In genomic region chr11:78792465-78792864, GRCm38 (mm10) we compare ENCODE assay signal across 8 mouse cellular contexts. TPM values are rescaled to one million over a fixed set of nuclear protein-coding genes. Genes with fewer than 3 reads are reported as not detected.
DNase-seq lines count a peak whose midpoint lies in the region; ATAC-seq lines count a peak whose summit lies in the region.

No protein-coding gene starts in this region.

- H3K9ac ChIP-seq in kidney, embryonic 14.5 days (ENCODE audit: low read depth, low read length): no peak overlapping the region

- 38% methylated on average over 11 of the region's 11 CpGs for WGBS in kidney, embryonic 14.5 days

- H3K4me2 ChIP-seq in kidney, embryonic 14.5 days (replicated peaks; ENCODE audit: low read depth, low read length): peak overlapping the region; percentile 25

- no peaks in the 10 kb centered on the region for H3K27me3 ChIP-seq in kidney, embryonic 14.5 days (ENCODE audit: control insufficient read depth, insufficient read depth, low read length)

- H3K9me3 ChIP-seq in kidney, embryonic 14.5 days (ENCODE audit: control insufficient read depth, low read length): no peaks in the 10 kb centered on the region

- H3K27ac ChIP-seq in kidney, embryonic 14.5 days (ENCODE audit: low read depth, low read length): no peak overlapping the region

- no peaks in the 10 kb centered on the region for H3K36me3 ChIP-seq in kidney, embryonic 14.5 days (ENCODE audit: control insufficient read depth, insufficient read depth, low read length)

- DNase-seq in kidney, adult 9 months: no peak
- peak; percentile 37 to 78 for DNase-seq in left cerebral cortex, adult 9 months (ENCODE audit: low spot score in 2 of 2)
- no peak for DNase-seq in urinary bladder, postnatal 10 days (ENCODE audit: low spot score)
- no peak for DNase-seq in kidney, postnatal 10 days
- no peak for DNase-seq in cerebellum, postnatal 14 days

- peaks cover 15% of the 10 kb centered on the region for H3K4me1 ChIP-seq in kidney, embryonic 14.5 days (ENCODE audit: control insufficient read depth, insufficient read depth, low read length)

- no peak overlapping the region for H3K4me3 ChIP-seq in kidney, embryonic 14.5 days (ENCODE audit: low read length)

- no peak; the same call in 1 of the 2 replicates for ATAC-seq in kidney, embryonic 14.5 days (ENCODE audit: low FRiP score, low TSS enrichment)
- peak; percentile 92 for ATAC-seq in common myeloid progenitor, adult 5-6 weeks (replicated peaks; ENCODE audit: low read depth, poor library complexity, severe bottlenecking)
- peak; percentile 64; the same call in 1 of the 2 replicates for ATAC-seq in monocyte, adult 5-6 weeks (replicated peaks; ENCODE audit: insufficient number of reproducible peaks, low FRiP score, low TSS enrichment, poor library complexity, severe bottlenecking)

RNA-seq across cellular contexts. Expression of gene Lyrm9, which starts 33.9 kb away (rescaled TPM):
- 23.3 and 25.5 TPM in 2 replicates for polyA plus RNA-seq in kidney, embryonic 14.5 days (2014; fragmentation: Nextera tagmentation; extraction: Ambion mirVana)
- 26.8 and 55.2 TPM in 2 replicates for total RNA-seq in common myeloid progenitor, adult 5-6 weeks (2017)
- 11.8 to 34.1 TPM (median 16.2 TPM) in 3 replicates for total RNA-seq in monocyte, adult 5-6 weeks (2017)

RNA-seq across cellular contexts. Expression of gene Ccnq, which starts 40.9 kb away (rescaled TPM):
- polyA plus RNA-seq in kidney, embryonic 14.5 days (2014; fragmentation: Nextera tagmentation; extraction: Ambion mirVana): 47.8 and 50.8 TPM in 2 replicates
- total RNA-seq in common myeloid progenitor, adult 5-6 weeks (2017): 31.2 and 31.9 TPM in 2 replicates
- 12.4 to 22.2 TPM (median 16.4 TPM) in 3 replicates for total RNA-seq in monocyte, adult 5-6 weeks (2017)

Comparison
In these comparisons a context has a peak if more than half of its experiments do, and no peak if none do; other contexts are left out.
1. DNase-seq: peak in left cerebral cortex, adult 9 months (2 of 2); none in kidney, adult 9 months (single experiment), urinary bladder, postnatal 10 days (single experiment), kidney, postnatal 10 days (single experiment) and cerebellum, postnatal 14 days (0 of 2).